1 mouse cellular context compared by ENCODE assay signal in the genomic region with DNA sequence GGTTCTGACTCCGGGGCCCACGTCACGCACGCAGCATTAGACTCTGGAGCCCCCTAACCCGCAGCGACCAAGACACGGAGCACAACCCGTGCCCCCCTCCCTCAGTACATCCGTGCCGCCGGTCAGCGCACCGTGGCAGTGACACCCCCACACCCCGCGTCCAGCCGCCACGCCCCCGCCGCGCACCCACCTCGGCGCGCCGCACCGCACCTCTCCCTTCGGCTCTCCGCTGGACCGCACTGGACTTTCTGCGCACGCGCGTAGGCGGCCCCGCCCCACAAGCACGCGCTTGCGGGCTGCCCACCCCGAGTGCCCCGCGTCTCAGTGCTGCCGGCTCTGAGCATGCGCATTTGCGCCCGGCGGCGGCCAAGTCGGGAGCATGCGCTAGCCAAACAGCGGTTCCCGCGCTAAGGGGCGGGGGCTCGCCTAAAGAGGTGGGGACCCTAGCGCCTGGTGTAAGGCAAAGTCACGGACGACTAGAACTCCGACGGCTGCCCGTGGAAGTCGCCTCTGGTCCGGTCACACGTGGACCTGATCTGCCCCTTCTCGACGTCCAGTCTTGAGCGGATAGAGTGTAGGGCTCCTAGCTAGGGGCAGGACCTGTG.
TF ChIP-seq lines count a peak whose summit lies in the region.

A gene (minus strand): TSS at position 279 of the 605 bp plus-strand sequence.

TF ChIP-seq in CH12.LX, 34 proteins besides CTCF, POLR2A, EP300 and RAD21 (continued from another document):
- no peak for TF ChIP-seq ZMIZ1 (IDR thresholded peaks at IDR 0.05; ENCODE audit: low read depth, low read length)
